Mouse (Mus musculus) forebrain, embryonic 16.5 days (tissue): ENCODE data around the gene Ripply1. TPM values are rescaled to one million over a fixed set of nuclear protein-coding genes. Genes with fewer than 3 reads are reported as not detected.

Experiments
- ATAC-seq: fragments of 200-750 bp; cut with Nextera tagmentation; 2 replicates; pipeline ENCODE4 v1.8.0; 2017; ENCODE audit warnings: mild to moderate bottlenecking, moderate library complexity
- H3K27ac ChIP-seq: fragments of 300-500 bp; sonication (generic); 2 replicates; pipeline ENCODE4 v1.5.1; 2014; ENCODE audit warnings: low read length, control low read depth
- H3K27me3 ChIP-seq: fragments of 300-500 bp; sonication (generic); replicated peaks from 2 replicates; pipeline ENCODE4 v1.6.1; 2014; ENCODE audit warnings: low read length; ENCODE audit not compliant: control insufficient read depth, insufficient read depth
- H3K36me3 ChIP-seq: fragments of 300-500 bp; sonication (generic); 2 replicates; pipeline ENCODE4 v1.6.1; 2014; ENCODE audit not compliant: control insufficient read depth, insufficient read depth
- H3K4me1 ChIP-seq: fragments of 300-500 bp; sonication (generic); replicated peaks from 2 replicates; pipeline ENCODE4 v1.6.1; 2014; ENCODE audit warnings: low read length; ENCODE audit not compliant: control insufficient read depth, insufficient read depth
- H3K4me2 ChIP-seq: fragments of 300-500 bp; sonication (generic); 2 replicates; pipeline ENCODE4 v1.6.1; 2014; ENCODE audit warnings: mild to moderate bottlenecking, low read length, control low read depth
- H3K4me3 ChIP-seq: fragments of 300-500 bp; sonication (generic); replicated peaks from 2 replicates; pipeline ENCODE4 v1.5.1; 2014; ENCODE audit warnings: mild to moderate bottlenecking, low read length, control low read depth
- H3K9ac ChIP-seq: fragments of 300-500 bp; sonication (generic); replicated peaks from 2 replicates; pipeline ENCODE4 v1.6.1; 2014; ENCODE audit warnings: low read depth, low read length, control low read depth
- H3K9me3 ChIP-seq: fragments of 300-500 bp; sonication (generic); 2 replicates; pipeline ENCODE4 v1.6.1; 2016; ENCODE audit warnings: low read length; ENCODE audit not compliant: control insufficient read depth
- WGBS: fragments of 180-500 bp; shearing (Covaris S2); extraction: QIAGEN DNeasy Blood & Tissue Kit; methylation state at CpG from one replicate; pipeline ENCODE4 v1.1.7; 2014; 5-methylcytosine and 5-hydroxymethylcytosine counted together
- polyA plus RNA-seq: library from polyadenylated mRNA; unstranded; fragments of >200 nt; fragmentation: Nextera tagmentation; extraction: Ambion mirVana; gene quantifications from 2 replicates; pipeline ENCODE4 v1.2.1, GENCODE M21; 2015

The Ripply1 gene
- polyA plus RNA-seq, 1 experiment from 2014 or later: not detected

DNA sequence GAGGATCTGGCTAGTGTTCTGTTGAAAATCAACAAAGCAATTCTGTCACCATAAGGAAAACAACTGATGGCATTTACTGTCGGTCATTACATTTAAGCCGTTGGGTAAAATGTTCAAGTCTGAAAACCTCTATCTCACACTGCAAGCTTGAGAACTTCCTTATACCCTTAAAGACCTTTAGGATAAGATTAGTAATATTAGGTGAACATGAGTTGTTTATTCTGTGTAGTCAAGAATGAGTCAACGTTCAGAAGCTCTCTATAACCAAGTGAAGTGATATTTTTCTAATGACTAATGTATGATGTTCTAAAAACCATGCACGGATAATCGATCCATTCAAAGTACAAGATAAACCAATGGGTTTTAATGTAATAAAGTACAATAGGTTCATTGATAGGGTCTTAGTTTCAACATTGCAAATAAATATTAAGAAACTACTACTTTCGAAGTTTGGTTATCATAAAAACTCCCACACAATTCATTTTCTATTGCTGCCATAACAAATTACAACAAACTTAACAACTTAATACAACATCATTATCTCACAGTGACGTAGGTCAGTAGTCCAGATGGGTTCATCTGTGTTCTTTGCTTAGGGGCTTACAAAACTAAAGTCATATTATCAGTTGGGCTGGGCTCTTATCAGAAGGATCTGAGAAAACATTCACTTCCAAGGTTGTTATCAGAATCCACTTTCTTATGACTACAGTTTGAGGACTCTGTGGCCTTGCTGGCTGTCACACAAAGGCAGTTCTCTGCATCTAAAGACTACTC is 12.1 kb upstream of the Ripply1 start:
- H3K36me3 ChIP-seq: no peaks in the 10 kb centered on the region
- H3K4me2 ChIP-seq: no peak overlapping the region
- no peaks in the 10 kb centered on the region for H3K9me3 ChIP-seq
- no peaks in the 10 kb centered on the region for H3K4me1 ChIP-seq
- H3K9ac ChIP-seq: no peak overlapping the region
- no peak overlapping the region for H3K4me3 ChIP-seq
- H3K27ac ChIP-seq: no peak overlapping the region
- H3K27me3 ChIP-seq: no peaks in the 10 kb centered on the region
- 85% methylated on average over 7 of the region's 7 CpGs for whole genome bisulfite sequencing
- no peak for ATAC-seq

DNA sequence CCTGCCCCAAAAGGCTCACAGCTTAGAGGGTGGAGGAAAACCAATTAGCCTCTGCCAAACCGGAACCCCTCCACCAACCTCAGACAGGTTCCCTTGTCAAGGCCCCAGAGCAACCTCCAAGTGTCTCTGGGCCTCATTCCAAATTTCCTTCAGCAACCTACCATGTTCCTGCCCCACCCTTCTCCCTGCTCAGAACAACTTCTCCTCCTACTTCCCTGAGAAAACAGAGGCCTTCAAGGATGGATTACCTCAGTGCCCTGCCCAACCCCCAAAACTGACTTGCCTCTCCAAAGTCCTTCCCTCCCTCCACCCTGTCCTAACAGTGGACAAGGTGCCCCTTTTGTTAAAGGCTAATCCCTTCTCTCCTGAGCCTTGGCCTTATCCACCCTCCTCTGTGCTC is 3.6 kb upstream of the Ripply1 start:
- H3K27me3 ChIP-seq: no peaks in the 10 kb centered on the region
- no peak overlapping the region for H3K4me2 ChIP-seq
- no peak overlapping the region for H3K9ac ChIP-seq
- H3K4me1 ChIP-seq: no peaks in the 10 kb centered on the region
- no peak overlapping the region for H3K4me3 ChIP-seq
- 44% methylated on average over 1 of the region's 1 CpGs for WGBS
- no peaks in the 10 kb centered on the region for H3K9me3 ChIP-seq
- no peak overlapping the region for H3K27ac ChIP-seq
- no peak for ATAC-seq
- H3K36me3 ChIP-seq: no peaks in the 10 kb centered on the region

DNA sequence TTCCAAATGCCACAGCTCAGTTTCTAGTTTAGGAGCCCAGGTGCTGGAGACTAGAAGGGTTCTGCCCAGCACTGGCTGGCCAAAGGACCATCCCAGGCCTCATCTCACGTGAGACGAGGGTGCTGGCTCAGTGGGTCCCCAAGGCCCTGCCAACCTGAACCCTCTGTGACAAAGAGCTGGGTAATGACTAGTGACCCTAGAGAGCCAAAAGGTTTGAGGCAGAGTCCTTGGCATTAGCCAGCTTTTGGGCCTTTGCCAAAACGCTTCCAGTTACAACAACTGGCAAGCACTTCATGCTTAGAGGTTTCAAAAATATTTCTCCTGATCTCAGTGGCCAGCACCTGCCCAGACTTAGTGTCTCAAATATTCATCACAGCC is 881 bp upstream of the Ripply1 start:
- H3K4me1 ChIP-seq: no peaks in the 10 kb centered on the region
- 44% methylated on average over 3 of the region's 3 CpGs for WGBS
- no peak for ATAC-seq
- no peak overlapping the region for H3K4me3 ChIP-seq
- no peaks in the 10 kb centered on the region for H3K36me3 ChIP-seq
- no peak overlapping the region for H3K9ac ChIP-seq
- no peaks in the 10 kb centered on the region for H3K27me3 ChIP-seq
- H3K9me3 ChIP-seq: no peaks in the 10 kb centered on the region
- H3K27ac ChIP-seq: no peak overlapping the region
- no peak overlapping the region for H3K4me2 ChIP-seq

DNA sequence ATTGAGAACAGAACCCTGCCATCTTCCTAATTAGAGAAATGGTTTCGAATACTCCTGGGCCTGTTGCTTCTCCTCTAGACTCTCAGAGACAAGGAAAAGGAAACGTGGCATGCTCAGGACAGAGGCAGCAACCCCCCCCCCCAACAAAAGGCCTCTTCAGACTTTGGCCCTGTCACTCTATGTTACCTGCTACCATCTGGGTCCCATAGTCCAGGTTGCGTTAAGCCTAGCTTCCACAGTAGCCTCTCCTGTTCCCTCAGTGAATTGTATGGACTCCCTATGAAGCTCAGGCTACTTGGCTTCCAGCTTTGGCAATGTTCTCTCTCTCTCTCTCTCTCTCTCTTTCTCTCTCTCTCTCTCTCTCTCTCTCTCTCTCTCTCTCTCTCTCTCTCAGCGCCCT is 590 bp downstream of the Ripply1 start:
- ATAC-seq: no peak
- no peaks in the 10 kb centered on the region for H3K27me3 ChIP-seq
- H3K4me3 ChIP-seq: no peak overlapping the region
- no peak overlapping the region for H3K9ac ChIP-seq
- H3K27ac ChIP-seq: no peak overlapping the region
- H3K36me3 ChIP-seq: no peaks in the 10 kb centered on the region
- 77% methylated on average over 4 of the region's 4 CpGs for WGBS
- no peaks in the 10 kb centered on the region for H3K9me3 ChIP-seq
- H3K4me2 ChIP-seq: no peak overlapping the region
- no peaks in the 10 kb centered on the region for H3K4me1 ChIP-seq

DNA sequence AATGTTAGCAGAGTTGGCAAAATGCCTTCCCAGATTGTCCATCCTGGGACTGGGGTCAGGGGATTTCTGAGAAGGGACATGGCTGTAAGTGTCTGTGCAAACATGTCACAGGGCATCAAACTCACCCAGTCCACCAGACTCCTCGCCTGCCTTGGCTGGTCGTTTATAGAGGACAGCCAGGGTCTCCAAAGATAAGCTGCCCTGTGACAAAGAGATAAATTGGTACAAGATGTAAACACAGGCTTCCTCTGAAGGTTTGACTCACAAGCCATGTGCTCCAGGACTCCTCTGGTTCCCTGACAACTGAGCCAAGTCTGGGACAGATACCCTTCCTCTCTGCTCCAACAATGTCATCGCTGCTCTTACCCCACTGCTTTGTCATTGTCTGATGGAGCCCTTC is 1.2 kb downstream of the Ripply1 start:
- Histone ChIP-seq H3K4me1 (no peaks in the 10 kb centered on the region), H3K9ac (no peak overlapping the region), H3K36me3 (no peaks in the 10 kb centered on the region), H3K9me3 (no peaks in the 10 kb centered on the region), H3K27ac (no peak overlapping the region), H3K27me3 (no peaks in the 10 kb centered on the region), H3K4me3 (no peak overlapping the region), H3K4me2 (no peak overlapping the region)
- no peak for ATAC-seq
- 61% methylated on average over 3 of the region's 3 CpGs for WGBS

DNA sequence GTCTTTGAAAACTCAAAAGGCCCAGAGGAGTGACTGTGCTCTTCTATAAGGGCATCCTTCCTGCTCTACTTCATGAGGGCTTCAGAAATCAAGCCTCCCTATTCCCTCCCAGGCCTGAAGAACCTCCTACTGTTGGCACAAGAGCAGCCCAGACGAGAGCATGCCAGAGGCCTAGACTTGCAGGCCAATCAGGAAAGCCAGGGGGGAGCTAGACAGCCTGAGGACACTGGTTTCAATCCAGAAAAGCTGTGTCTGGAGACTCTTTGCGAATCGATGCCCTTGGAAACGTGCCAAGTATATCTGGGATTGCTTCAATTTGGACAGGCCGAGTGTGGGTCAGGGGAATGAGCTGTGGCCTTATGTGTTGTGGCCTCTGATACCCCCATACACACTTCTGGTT is 2.8 kb downstream of the Ripply1 start:
- Histone ChIP-seq H3K4me1 (no peaks in the 10 kb centered on the region), H3K27me3 (no peaks in the 10 kb centered on the region), H3K4me3 (no peak overlapping the region), H3K27ac (no peak overlapping the region), H3K9me3 (no peaks in the 10 kb centered on the region), H3K36me3 (no peaks in the 10 kb centered on the region), H3K9ac (no peak overlapping the region), H3K4me2 (no peak overlapping the region)
- ATAC-seq: no peak
- WGBS: 71% methylated on average over 5 of the region's 5 CpGs

DNA sequence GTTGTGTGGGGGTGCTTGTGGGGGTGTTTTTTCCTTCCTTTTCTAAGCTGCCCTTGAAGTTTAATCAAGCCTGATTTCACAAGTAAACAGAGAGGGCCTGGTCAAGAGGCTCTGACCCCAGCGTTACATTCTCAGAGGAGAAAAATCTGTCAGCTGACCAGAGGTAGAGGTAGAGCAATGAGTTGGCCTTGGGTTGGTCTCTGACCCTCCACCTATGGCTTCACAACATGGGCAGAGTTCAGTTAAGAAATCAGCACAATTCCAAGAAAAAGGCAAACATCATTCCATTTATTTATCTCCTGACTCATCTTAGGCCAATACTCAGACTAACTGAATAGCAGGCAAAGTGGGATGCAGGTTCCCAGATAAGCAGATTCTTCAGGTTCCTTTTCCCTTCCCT is 3.3 kb downstream of the Ripply1 start:
- Histone ChIP-seq H3K4me2 (no peak overlapping the region), H3K9ac (no peak overlapping the region), H3K27ac (no peak overlapping the region), H3K9me3 (no peaks in the 10 kb centered on the region), H3K4me3 (no peak overlapping the region), H3K36me3 (no peaks in the 10 kb centered on the region), H3K4me1 (no peaks in the 10 kb centered on the region), H3K27me3 (no peaks in the 10 kb centered on the region)
- no peak for ATAC-seq
- WGBS: 83% methylated on average over 1 of the region's 1 CpGs

DNA sequence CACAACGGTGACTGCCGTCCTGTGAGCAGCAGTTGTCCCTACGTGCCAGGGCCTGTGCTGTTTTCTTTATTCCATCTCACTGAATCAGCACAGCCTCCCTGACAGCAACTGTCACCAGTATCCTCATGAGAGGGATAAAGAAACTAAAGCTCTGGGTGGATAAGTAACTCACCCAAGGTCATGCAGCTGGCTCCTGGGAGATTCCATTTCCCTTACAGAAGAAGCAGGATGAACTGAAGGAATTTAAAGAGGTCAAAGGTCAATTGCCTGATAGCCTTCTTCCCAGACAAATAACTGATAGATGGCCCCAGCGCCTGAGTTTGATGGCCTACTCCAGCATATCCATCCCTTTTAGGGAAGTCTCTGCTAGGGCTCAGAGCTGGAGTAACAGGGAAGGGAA is 4.8 kb downstream of the Ripply1 start:
- no peaks in the 10 kb centered on the region for H3K4me1 ChIP-seq
- H3K36me3 ChIP-seq: no peaks in the 10 kb centered on the region
- no peaks in the 10 kb centered on the region for H3K27me3 ChIP-seq
- H3K4me2 ChIP-seq: no peak overlapping the region
- H3K4me3 ChIP-seq: no peak overlapping the region
- no peak overlapping the region for H3K27ac ChIP-seq
- ATAC-seq: no peak
- H3K9ac ChIP-seq: no peak overlapping the region
- no peaks in the 10 kb centered on the region for H3K9me3 ChIP-seq
- WGBS: 49% methylated on average over 4 of the region's 4 CpGs

DNA sequence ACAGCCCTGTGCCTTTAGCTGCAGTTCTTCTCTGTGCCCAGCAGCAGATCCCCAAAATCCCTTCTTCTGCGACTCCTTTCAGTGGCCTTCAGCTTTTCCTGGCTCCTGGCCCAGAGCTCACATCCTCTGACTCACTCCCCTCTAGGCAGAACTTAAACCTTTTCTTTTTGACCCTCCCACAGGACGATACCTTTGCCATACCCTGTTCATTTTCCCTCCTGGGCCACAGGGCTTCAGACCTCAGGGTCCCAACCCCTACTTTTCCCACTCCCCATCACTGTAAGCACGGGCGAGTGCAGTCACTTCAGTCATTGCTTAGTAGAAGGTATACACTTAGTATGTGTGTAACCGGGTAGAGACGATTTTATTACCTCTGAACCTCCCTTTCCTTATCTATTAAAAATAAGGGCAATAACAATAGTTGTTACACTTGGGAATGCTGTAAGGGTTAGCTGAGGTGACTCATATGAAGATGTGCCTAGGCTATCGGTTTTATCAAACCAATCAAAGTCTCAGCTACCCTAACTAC is 7.0 kb downstream of the Ripply1 start:
- 74% methylated on average over 7 of the region's 7 CpGs for WGBS
- H3K27me3 ChIP-seq: no peaks in the 10 kb centered on the region
- no peak overlapping the region for H3K27ac ChIP-seq
- H3K9ac ChIP-seq: no peak overlapping the region
- no peaks in the 10 kb centered on the region for H3K4me1 ChIP-seq
- no peak overlapping the region for H3K4me3 ChIP-seq
- H3K36me3 ChIP-seq: no peaks in the 10 kb centered on the region
- ATAC-seq: no peak
- no peaks in the 10 kb centered on the region for H3K9me3 ChIP-seq
- no peak overlapping the region for H3K4me2 ChIP-seq
